ENCODE assay signal across 25 mouse cellular contexts in genomic region chr1:126677280-126677679, GRCm38 (mm10).
DNase-seq lines count a peak whose midpoint lies in the region; ATAC-seq lines count a peak whose summit lies in the region.
"Had no signal": no experiment of that assay in that cellular context is flagged by ENCODE, and none has a peak within 500 bp of the region (broad histone marks: within the 10 kb centered on the region; RNA-seq: fewer than 3 reads in every experiment).

No protein-coding gene starts in this region.

- no peak overlapping the region for H3K4me3 ChIP-seq in hindbrain, embryonic 13.5 days
- no peak overlapping the region for H3K4me3 ChIP-seq in hindbrain, embryonic 10.5 days
- H3K4me3 ChIP-seq in neural tube, embryonic 13.5 days, result no peak overlapping the region
- no peak overlapping the region for H3K4me3 ChIP-seq in intestine, embryonic 15.5 days (replicated peaks)
- H3K4me3 ChIP-seq: liver, embryonic 13.5 days had no signal

- H3K9ac ChIP-seq in hindbrain, embryonic 13.5 days, result no peak overlapping the region
- no peak overlapping the region for H3K9ac ChIP-seq in neural tube, embryonic 13.5 days
- no peak overlapping the region for H3K9ac ChIP-seq in intestine, embryonic 15.5 days
- H3K9ac ChIP-seq: liver, embryonic 13.5 days had no signal

- DNase-seq in hindbrain, embryonic 10.5 days (ENCODE audit: low spot score), result no peak
- no peak for DNase-seq in neural tube, embryonic 10.5 days (ENCODE audit: extremely low spot score, low spot score)
- no peak for DNase-seq in spleen, adult 12 weeks (ENCODE audit: low spot score)
- DNase-seq in urinary bladder, postnatal 10 days (ENCODE audit: low spot score), result no peak
- DNase-seq: adrenal gland, postnatal 14 days; cerebellum, adult 11 months; cerebellum, adult 9-10 months; cerebellum, postnatal 36 days; gastrocnemius, postnatal 25 days; heart, adult 18-20 months; kidney, adult 2 months; kidney, postnatal 36 days; layer of hippocampus, postnatal 36 days; left cerebral cortex, postnatal 4 days; liver, embryonic 13.5 days; lung, adult 18-20 months; lung, postnatal 10 days; right cerebral cortex, postnatal 25 days had no signal

- ATAC-seq in hindbrain, embryonic 13.5 days (ENCODE audit: low FRiP score), result no peak
- no peak for ATAC-seq in neural tube, embryonic 13.5 days (ENCODE audit: low read depth)
- peak; percentile 81 for ATAC-seq in intestine, embryonic 15.5 days
- ATAC-seq: CD4-positive, CD25-positive, alpha-beta regulatory T cell, adult 4 months; forebrain, embryonic 14.5 days had no signal

- no peaks in the 10 kb centered on the region for H3K36me3 ChIP-seq in hindbrain, embryonic 13.5 days
- peaks cover 32% of the 10 kb centered on the region; the same call in 1 of the 2 replicates for H3K36me3 ChIP-seq in hindbrain, embryonic 10.5 days
- H3K36me3 ChIP-seq in neural tube, embryonic 13.5 days, result no peaks in the 10 kb centered on the region
- H3K36me3 ChIP-seq in intestine, embryonic 15.5 days, result no peaks in the 10 kb centered on the region
- H3K36me3 ChIP-seq: liver, embryonic 13.5 days had no signal

- H3K4me2 ChIP-seq in hindbrain, embryonic 13.5 days, result no peak overlapping the region
- no peak overlapping the region for H3K4me2 ChIP-seq in neural tube, embryonic 13.5 days
- no peak overlapping the region for H3K4me2 ChIP-seq in intestine, embryonic 15.5 days (replicated peaks)
- H3K4me2 ChIP-seq: heart, embryonic 11.5 days; liver, embryonic 13.5 days had no signal

- WGBS in hindbrain, embryonic 13.5 days, result 35% methylated on average over 4 of the region's 4 CpGs
- WGBS in hindbrain, embryonic 10.5 days, result 35% methylated on average over 4 of the region's 4 CpGs
- 15% methylated on average over 4 of the region's 4 CpGs for WGBS in neural tube, embryonic 13.5 days
- 24% methylated on average over 4 of the region's 4 CpGs for WGBS in intestine, embryonic 15.5 days

- no peaks in the 10 kb centered on the region for H3K9me3 ChIP-seq in hindbrain, embryonic 13.5 days
- H3K9me3 ChIP-seq in hindbrain, embryonic 10.5 days, result no peaks in the 10 kb centered on the region
- H3K9me3 ChIP-seq in neural tube, embryonic 13.5 days, result no peaks in the 10 kb centered on the region
- no peaks in the 10 kb centered on the region for H3K9me3 ChIP-seq in intestine, embryonic 15.5 days
- H3K9me3 ChIP-seq: liver, embryonic 13.5 days had no signal

- peaks cover 32% of the 10 kb centered on the region for H3K4me1 ChIP-seq in hindbrain, embryonic 13.5 days (replicated peaks)
- H3K4me1 ChIP-seq in hindbrain, embryonic 10.5 days (replicated peaks), result peaks cover 32% of the 10 kb centered on the region
- H3K4me1 ChIP-seq in neural tube, embryonic 13.5 days (replicated peaks), result peaks cover 42% of the 10 kb centered on the region
- peaks cover 8% of the 10 kb centered on the region; the same call in 1 of the 2 replicates for H3K4me1 ChIP-seq in intestine, embryonic 15.5 days (replicated peaks)
- H3K4me1 ChIP-seq: liver, embryonic 13.5 days had no signal

- H3K27ac ChIP-seq in hindbrain, embryonic 13.5 days, result peak overlapping the region; percentile 66; the same call in 1 of the 2 replicates
- no peak overlapping the region; the same call in 1 of the 2 replicates for H3K27ac ChIP-seq in hindbrain, embryonic 10.5 days
- peak overlapping the region; percentile 42 for H3K27ac ChIP-seq in neural tube, embryonic 13.5 days (replicated peaks)
- H3K27ac ChIP-seq in intestine, embryonic 15.5 days, result peak overlapping the region; percentile 58
- H3K27ac ChIP-seq: liver, embryonic 13.5 days; macrophage had no signal

- no peaks in the 10 kb centered on the region for H3K27me3 ChIP-seq in hindbrain, embryonic 13.5 days
- H3K27me3 ChIP-seq in hindbrain, embryonic 10.5 days (ENCODE audit: insufficient read depth, poor library complexity, severe bottlenecking), result no peaks in the 10 kb centered on the region
- H3K27me3 ChIP-seq in neural tube, embryonic 13.5 days, result no peaks in the 10 kb centered on the region
- H3K27me3 ChIP-seq in intestine, embryonic 15.5 days (replicated peaks), result no peaks in the 10 kb centered on the region
- H3K27me3 ChIP-seq: liver, embryonic 13.5 days had no signal
